Mouse (Mus musculus): ENCODE data around the gene Bcan.

Bcan gene

GRCm38 (mm10) chr3:87944838-87945600 lies 55.0 kb downstream of the Bcan start:
- DNase-seq (ENCODE audit: low spot score), result no peak

DNA sequence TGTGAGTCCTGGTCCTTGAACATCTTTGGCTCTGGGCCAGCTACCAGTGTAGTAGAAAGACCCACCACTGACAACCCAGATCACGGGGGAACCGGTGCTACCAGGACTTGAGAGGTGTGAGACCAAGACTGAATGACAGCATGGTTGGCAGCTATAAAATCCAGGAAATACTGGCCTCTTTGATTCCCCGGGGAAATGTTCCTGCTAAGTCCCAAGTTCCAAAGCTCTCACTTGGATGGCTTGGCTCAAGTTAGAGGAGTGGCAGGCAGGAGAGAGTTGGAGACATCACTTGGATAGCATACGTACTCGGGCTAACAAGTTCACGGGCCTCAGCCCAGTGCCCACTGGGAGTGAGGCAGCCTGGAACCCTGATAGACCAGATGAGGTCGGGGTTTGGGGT lies 56.4 kb downstream of the Bcan start:
- DNase-seq (ENCODE audit: low spot score), result no peak

DNA sequence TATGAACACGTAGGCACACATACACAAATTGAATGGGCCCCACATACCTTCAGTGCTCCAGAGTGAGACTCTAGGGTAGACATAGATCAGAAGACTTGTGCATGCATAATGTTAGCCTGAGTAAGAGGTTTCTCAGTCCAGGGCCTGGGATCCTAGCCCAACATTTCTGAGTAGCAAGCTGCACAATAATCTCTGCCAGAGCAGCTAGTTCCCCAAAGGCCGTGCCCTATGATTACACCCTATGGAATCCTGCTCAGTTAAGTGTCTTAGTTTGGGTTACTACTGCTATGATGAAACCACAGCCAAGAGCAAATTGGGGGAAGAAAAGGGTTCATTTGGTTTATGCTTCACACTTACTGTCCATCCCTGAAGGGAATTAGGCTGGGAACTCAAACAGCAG lies 57.6 kb downstream of the Bcan start:
- DNase-seq (ENCODE audit: low spot score), result no peak

GRCm38 (mm10) chr3:87940611-87941010 lies 59.4 kb downstream of the Bcan start:
- DNase-seq (ENCODE audit: low spot score), result no peak
